Mouse (Mus musculus) kidney, postnatal 4 days (tissue): ENCODE results near the gene Vmo1.

Experiments
- DNase-seq, 2 experiments: peaks; one replicate each; pipeline ENCODE4 v3.0.0; 2021; ENCODE audit warnings: mixed read lengths in 2 of 2

Vmo1 gene

DNA sequence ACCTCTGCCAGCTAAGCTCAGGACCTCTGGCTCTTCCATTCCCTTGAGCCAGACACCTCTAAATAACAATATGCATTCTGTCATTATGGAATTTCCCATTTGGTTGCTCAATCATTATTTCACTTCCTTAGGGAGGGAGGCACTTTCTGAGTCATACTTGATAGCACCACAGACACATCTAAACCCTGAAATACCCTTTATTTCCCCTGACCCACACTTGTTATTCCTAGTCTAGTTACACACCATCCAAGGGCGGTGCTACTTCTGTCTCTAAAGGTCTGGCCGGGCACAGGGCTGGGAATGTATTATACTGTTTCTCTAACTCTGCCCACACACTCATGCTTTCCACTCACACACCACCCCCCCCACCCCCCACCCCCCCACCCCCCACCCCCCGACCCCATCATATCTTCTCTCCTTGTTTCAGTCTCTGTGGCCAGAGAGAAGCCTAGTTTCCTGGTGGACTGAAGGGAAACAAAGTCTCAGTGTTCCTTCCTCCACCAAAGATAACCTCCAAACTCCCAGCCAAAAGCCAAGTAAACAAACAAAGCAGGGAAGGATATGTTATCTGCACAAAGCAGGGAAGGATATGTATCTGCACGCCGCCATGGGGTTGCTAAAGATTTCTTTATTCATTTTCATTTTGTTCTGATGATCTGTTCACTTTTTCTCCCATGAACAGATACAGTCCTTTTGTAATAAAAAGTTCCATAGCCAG, 46.4 kb downstream of the Vmo1 start:
- DNase-seq = no peak

GRCm38 (mm10) chr11:70465824-70466223, 48.6 kb downstream of the Vmo1 start:
- DNase-seq = peak; percentile 70 to 73

DNA sequence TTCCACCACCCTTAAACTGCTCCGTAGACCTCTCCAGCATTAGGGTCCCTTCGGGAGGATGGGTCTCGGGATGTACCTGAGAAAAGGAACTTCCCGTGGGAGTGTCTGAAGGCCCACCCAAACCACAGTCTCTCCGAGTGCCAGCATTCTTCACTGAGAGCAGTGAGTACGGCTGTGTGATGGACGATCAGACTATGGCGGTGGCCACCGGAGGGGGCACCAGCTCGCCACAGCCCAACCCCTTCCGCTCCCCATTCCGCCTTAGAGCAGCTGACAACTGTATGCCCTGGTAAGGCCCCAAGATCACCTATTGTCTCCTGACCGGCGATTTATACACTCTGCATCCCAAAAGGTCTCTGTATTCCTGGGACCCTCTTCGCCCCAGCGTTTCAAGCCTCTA, 49.2 kb downstream of the Vmo1 start:
- no peak for DNase-seq

- no peak for DNase-seq
Measured at GRCm38 (mm10) chr11:70463970-70464369, 50.4 kb downstream of the Vmo1 start.
